Mouse (Mus musculus) cerebellum, postnatal 14 days (tissue): ENCODE results near the gene Sergef.

Experiments
- DNase-seq, 2 experiments: peaks; one replicate each; pipeline ENCODE4 v3.0.0; 2021; ENCODE audit warnings: mixed read lengths in 2 of 2

The Sergef gene

GRCm38 (mm10) chr7:46615256-46615977 is 24.2 kb downstream of the Sergef start:
- no peak for DNase-seq

- DNase-seq: no peak
These were observed 25.3 kb downstream of the Sergef start for GRCm38 (mm10) chr7:46614263-46614662.

- DNase-seq: peak; percentile 71 to 73
These were observed 26.5 kb downstream of the Sergef start for GRCm38 (mm10) chr7:46613091-46613490.

GRCm38 (mm10) chr7:46612421-46612937 is 27.1 kb downstream of the Sergef start:
- DNase-seq: no peak

DNA sequence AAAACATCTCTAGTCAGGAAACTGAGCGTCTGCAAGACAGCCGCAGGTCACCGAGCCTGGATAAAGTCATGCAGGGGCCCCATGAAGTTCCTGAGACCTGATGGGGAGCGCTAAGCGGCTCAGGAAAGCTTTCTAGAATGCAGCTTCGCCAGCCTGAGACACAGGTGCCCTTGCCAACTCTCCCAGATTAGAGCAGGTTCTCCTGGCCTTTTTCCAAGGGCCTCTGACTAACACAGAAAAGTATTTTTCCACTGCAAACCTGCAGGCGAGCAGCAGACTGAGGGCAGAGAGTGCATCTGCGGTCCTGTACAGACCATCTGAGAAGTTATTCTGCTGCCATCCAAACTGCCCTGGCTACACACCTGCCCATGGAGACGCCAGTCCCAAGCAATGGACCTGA is 27.6 kb downstream of the Sergef start:
- peak; percentile 78 to 84 for DNase-seq

DNA sequence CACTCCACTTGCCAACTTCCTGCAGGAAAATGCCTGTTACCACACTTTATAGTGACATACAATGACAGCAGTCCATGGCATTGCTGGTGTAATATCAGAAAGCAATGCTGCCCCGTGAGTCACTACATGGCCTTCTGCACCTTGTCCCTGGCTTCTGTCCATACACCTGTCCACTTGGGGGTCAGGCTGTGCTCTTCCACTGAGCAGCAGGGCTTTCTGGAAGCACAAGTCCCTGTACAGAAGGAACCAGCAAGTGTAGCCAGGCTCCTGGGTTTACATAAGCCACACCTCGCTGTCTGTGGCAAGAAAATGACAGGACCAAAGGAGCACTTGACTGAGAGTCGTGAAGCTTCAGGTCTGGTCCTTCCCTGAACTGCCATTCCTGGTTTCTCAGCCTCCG is 30.3 kb downstream of the Sergef start:
- DNase-seq: peak in 1 of 2 experiments; percentile 43

GRCm38 (mm10) chr7:46607428-46608055 is 32.1 kb downstream of the Sergef start:
- DNase-seq: peak; percentile 88 to 89

DNA sequence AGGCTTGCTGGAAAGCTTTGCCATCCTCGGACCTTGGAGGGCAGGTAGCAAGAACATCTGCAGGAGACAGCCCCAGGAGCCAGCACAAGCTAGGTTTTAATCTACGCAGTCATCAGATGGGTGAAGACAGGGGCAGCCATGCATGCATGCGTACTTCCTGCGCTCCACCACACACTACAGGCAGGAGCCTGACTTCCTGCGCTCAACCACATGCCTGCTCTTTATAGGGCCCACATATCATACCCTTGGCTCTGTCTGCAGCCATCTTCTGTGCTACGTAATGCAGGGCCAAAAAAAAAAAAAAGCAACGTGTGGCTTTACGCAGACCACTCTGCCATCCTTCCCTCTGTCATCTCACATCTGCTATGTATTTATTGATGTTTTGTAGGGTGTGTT is 32.6 kb downstream of the Sergef start:
- no peak for DNase-seq

DNA sequence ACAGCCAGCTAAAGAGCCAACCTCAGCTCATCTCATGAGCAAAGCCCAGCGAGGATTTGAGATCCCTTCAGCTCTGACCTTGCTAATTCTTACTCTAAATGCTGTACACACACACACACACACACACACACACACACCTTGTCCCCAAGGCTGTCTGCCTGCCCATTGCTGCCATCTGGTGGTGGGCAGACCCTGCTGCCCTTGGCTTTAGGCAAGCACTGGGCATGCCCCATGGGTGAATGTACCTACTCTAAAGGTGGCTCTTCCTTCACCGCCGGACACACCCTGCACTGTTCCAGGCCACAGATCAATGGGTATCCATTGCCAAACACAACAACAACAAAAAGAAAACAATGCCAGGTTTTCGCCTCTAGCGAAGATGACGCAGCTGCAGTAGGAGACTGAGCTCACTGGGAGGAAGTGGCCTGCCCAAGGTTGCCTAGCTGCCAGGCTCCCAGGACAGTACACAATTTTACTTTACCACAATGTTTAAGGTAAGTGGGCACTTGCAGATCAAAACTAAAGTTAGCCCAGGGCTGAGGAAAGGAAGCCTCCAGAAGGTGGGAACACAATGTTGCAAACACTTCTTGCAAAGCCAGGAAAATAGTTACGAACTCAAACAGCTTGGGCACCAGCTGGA is 33.1 kb downstream of the Sergef start:
- DNase-seq: peak; percentile 96 to 98

DNA sequence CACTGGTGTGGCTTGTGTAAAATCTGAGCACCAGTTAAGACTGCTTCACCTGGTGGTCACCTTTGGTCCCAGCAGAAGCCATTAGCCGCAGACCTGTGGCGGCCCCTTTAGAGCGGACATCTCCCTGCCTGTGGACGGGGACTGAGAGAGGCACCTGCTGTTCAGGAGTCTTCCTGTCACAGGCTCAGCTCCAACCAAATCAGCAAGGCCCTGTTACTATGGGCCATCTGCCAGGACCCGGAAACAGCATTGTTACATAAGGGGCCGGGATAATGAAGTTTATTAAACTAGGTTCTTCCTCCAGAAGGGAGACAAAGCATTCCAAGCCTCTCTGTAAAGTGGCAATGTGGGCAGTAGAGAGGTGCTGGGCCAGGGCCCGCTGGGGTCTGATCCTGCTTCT is 36.6 kb downstream of the Sergef start:
- DNase-seq: peak; percentile 84 to 91

- DNase-seq: peak in 1 of 2 experiments; percentile 59
These were observed 37.5 kb downstream of the Sergef start for GRCm38 (mm10) chr7:46602079-46602478.

GRCm38 (mm10) chr7:46601097-46601496 is 38.5 kb downstream of the Sergef start:
- DNase-seq: peak in 1 of 2 experiments; percentile 48

GRCm38 (mm10) chr7:46597006-46597405 is 42.6 kb downstream of the Sergef start:
- no peak for DNase-seq

DNA sequence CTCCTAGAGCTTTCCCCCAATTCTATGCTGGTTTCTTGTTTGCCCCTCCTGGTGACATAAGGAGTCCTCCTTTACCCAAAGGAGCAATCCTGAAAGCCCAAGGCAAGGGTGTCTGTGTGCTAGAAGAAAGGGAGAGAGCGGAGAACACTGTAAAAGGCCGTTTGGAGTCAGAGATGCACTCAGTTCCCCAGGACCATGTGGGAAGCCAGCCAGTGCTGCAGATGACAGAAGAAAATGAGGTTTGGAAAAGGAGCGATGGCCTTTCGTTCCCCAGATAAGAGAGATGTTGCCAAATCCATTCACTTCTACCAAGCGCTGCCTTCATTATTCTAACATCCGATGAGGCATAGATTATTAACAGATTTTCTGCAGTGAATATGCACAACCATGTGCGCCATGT is 48.1 kb downstream of the Sergef start:
- DNase-seq: peak; percentile 56 to 59

DNA sequence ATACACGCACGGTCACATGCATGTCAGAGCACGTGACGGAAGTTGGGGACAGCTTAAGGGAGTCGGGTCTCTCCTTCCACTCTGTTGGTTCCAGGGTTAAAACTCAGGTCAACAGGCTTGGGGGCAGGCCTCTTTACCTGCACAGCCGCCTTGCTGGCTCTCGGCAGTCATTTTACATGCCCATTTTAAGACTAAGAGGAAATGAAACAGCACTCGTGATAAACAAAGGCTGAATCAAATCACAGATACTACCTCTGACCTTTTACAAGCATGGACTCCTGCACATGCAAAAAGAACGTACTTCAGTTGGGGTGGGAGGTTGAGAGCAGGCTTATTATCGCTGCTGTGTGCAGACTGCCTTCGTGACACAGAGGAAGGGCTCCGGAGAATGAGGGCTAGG is 50.4 kb downstream of the Sergef start:
- DNase-seq: no peak

- no peak for DNase-seq
These were observed 51.6 kb downstream of the Sergef start for GRCm38 (mm10) chr7:46588005-46588404.

- DNase-seq: no peak
These were observed 52.1 kb downstream of the Sergef start for GRCm38 (mm10) chr7:46587466-46587865.

DNA sequence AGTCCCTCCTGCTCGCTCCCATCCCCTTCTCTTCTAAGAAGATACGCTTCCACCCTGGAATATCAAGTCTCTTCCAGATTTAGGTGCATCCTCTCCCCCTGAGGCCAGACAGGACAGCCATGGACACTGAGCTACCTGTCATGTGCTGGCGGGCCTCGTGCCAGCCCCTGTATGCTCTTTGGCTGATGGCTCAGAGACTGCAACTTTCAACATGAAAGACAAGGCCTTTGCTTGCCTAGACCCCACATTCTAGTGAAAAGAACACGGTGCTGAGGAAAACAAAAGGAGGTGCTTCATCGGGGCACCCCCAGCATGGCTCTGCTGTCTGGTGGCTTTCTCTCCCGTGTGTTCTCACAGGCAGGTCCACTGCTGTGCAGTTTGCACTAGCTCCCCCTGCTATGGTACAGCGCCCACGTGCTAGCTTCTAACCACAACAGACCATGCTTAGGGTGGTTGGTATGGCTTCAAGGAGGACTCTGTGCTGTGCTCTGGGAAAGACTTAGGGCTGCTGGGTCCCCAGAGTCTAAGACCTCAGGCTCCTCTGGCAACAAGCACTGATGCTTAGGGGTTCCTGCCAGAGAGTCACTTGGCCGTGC is 52.9 kb downstream of the Sergef start:
- DNase-seq: peak; percentile 54 to 62

DNA sequence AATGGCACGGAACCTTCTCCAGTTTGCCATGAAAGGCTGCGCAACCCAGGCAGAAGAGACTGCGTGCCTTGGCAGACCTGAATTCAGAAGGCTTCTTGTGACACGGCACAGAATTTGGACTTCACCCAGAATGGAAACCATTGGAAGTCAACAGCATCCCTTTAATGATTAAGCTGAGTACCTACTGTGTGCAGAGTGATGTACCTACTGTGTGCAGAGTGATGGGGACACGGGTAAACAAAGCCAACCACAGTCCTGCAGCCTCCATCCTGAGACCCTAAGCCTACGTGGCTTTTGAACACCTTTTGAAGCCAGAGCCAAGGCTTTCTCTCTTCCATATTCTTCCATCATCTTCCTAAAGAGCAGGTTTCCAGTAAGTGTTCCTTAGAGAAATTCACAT is 56.9 kb downstream of the Sergef start:
- no peak for DNase-seq

- DNase-seq: no peak
These were observed 58.2 kb downstream of the Sergef start for GRCm38 (mm10) chr7:46581358-46581930.

GRCm38 (mm10) chr7:46578091-46578490 is 61.5 kb downstream of the Sergef start:
- no peak for DNase-seq

DNA sequence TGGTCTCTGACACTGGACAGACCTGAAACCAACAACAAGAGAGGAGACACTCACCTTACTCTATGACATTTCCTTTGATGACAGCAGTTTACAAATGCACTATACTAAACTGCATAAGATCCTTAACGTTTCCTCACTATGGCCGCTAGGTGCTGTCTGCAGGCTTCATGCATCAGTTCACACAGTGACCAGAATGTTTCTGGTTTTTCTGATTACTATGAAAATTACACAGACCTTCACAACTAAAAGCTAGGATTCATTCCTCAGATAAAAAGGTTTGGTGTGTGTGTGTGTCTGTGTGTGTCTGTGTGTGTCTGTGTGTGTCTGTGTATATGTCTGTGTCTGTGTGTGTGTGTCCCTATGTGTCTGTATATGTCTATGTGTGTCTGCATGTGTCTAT is 63.7 kb downstream of the Sergef start:
- no peak for DNase-seq
